Mouse (Mus musculus) forebrain, embryonic 16.5 days (tissue): ENCODE results near the gene Cd59a. TPM values are rescaled to one million over a fixed set of nuclear protein-coding genes. Genes with fewer than 3 reads are reported as not detected.

Experiments
- ATAC-seq: fragments of 200-750 bp; cut with Nextera tagmentation; 2 replicates; pipeline ENCODE4 v1.8.0; 2017; ENCODE audit warnings: mild to moderate bottlenecking, moderate library complexity
- H3K27ac ChIP-seq: fragments of 300-500 bp; sonication (generic); 2 replicates; pipeline ENCODE4 v1.5.1; 2014; ENCODE audit warnings: low read length, control low read depth
- H3K27me3 ChIP-seq: fragments of 300-500 bp; sonication (generic); replicated peaks from 2 replicates; pipeline ENCODE4 v1.6.1; 2014; ENCODE audit warnings: low read length; ENCODE audit not compliant: control insufficient read depth, insufficient read depth
- H3K36me3 ChIP-seq: fragments of 300-500 bp; sonication (generic); 2 replicates; pipeline ENCODE4 v1.6.1; 2014; ENCODE audit not compliant: control insufficient read depth, insufficient read depth
- H3K4me1 ChIP-seq: fragments of 300-500 bp; sonication (generic); replicated peaks from 2 replicates; pipeline ENCODE4 v1.6.1; 2014; ENCODE audit warnings: low read length; ENCODE audit not compliant: control insufficient read depth, insufficient read depth
- H3K4me2 ChIP-seq: fragments of 300-500 bp; sonication (generic); 2 replicates; pipeline ENCODE4 v1.6.1; 2014; ENCODE audit warnings: mild to moderate bottlenecking, low read length, control low read depth
- H3K4me3 ChIP-seq: fragments of 300-500 bp; sonication (generic); replicated peaks from 2 replicates; pipeline ENCODE4 v1.5.1; 2014; ENCODE audit warnings: mild to moderate bottlenecking, low read length, control low read depth
- H3K9ac ChIP-seq: fragments of 300-500 bp; sonication (generic); replicated peaks from 2 replicates; pipeline ENCODE4 v1.6.1; 2014; ENCODE audit warnings: low read depth, low read length, control low read depth
- H3K9me3 ChIP-seq: fragments of 300-500 bp; sonication (generic); 2 replicates; pipeline ENCODE4 v1.6.1; 2016; ENCODE audit warnings: low read length; ENCODE audit not compliant: control insufficient read depth
- WGBS: fragments of 180-500 bp; shearing (Covaris S2); extraction: QIAGEN DNeasy Blood & Tissue Kit; methylation state at CpG from one replicate; pipeline ENCODE4 v1.1.7; 2014; 5-methylcytosine and 5-hydroxymethylcytosine counted together
- polyA plus RNA-seq: library from polyadenylated mRNA; unstranded; fragments of >200 nt; fragmentation: Nextera tagmentation; extraction: Ambion mirVana; gene quantifications from 2 replicates; pipeline ENCODE4 v1.2.1, GENCODE M21; 2015

Gene Cd59a
- polyA plus RNA-seq, 1 experiment from 2014 or later: 6.3 TPM

DNA sequence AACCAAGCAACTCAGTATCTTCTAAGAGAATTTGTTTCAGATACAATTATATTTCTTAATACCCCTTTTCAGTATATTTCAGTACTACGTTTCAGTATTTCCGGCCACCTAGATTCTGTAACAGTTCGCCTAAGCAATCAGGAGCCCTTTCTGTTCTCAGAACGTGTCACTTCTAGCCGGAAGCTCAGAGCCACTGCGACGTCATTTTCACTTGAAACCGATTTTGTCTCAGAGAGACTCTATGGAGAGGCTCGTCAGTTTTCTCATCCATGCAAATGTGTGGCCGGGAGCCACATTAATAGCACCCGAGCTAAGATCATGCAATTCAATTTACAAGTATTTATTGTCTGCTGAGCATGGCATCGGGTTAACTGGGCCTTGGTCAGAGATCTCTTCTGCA lies 48.4 kb downstream of the Cd59a start:
- Histone ChIP-seq H3K9ac (no peak overlapping the region), H3K4me3 (no peak overlapping the region), H3K36me3 (no peaks in the 10 kb centered on the region), H3K4me1 (no peaks in the 10 kb centered on the region), H3K9me3 (no peaks in the 10 kb centered on the region), H3K27ac (no peak overlapping the region), H3K4me2 (no peak overlapping the region), H3K27me3 (no peaks in the 10 kb centered on the region)
- ATAC-seq: no peak
- 77% methylated on average over 12 of the region's 12 CpGs for WGBS

GRCm38 (mm10) chr2:104145983-104146382 lies 50.4 kb downstream of the Cd59a start:
- H3K27ac ChIP-seq: no peak overlapping the region
- no peak for ATAC-seq

DNA sequence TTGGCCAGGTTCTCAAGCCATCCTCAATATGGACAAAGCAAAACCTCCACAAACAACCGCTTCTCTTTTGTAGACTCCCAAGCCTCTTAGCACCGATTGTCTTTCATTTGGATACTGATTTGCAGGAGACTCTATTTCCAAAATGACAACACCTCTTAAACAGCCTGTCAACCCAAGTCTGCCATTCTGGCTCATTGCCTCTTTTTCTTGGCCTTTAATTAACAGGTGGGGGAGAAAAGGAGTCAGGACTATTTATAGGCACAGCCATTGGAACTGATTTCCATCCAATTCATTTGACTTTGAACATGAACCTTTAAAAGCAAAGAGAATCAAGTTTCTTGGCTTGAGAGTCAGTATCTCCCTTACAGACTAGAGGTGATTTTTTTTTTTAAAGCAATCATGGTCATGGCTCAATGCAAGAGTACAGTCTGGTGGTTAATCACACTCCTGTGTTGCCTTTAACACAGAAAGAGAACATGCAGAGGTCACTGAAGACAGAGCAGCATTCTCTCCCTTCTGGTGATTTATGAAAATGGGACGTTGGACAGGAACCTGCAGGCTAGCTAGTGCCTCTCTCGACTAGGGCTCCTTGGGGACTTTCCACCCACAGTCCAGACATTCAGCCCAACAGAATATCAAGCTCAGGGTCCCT lies 52.4 kb downstream of the Cd59a start:
- 62% methylated on average over 4 of the region's 4 CpGs for WGBS
- Histone ChIP-seq H3K4me3 (no peak overlapping the region), H3K36me3 (no peaks in the 10 kb centered on the region), H3K9ac (no peak overlapping the region), H3K27ac (no peak overlapping the region), H3K4me1 (no peaks in the 10 kb centered on the region), H3K4me2 (no peak overlapping the region), H3K27me3 (no peaks in the 10 kb centered on the region), H3K9me3 (no peaks in the 10 kb centered on the region)
- no peak for ATAC-seq

More at GRCm38 (mm10) chr2:104145983-104146382, 50.4 kb downstream of the Cd59a start:
- Histone ChIP-seq H3K27me3 (no peaks in the 10 kb centered on the region), H3K4me3 (no peak overlapping the region), H3K36me3 (no peaks in the 10 kb centered on the region), H3K4me1 (no peaks in the 10 kb centered on the region), H3K9ac (no peak overlapping the region), H3K9me3 (no peaks in the 10 kb centered on the region), H3K4me2 (no peak overlapping the region)
- 81% methylated on average over 1 of the region's 1 CpGs for WGBS

DNA sequence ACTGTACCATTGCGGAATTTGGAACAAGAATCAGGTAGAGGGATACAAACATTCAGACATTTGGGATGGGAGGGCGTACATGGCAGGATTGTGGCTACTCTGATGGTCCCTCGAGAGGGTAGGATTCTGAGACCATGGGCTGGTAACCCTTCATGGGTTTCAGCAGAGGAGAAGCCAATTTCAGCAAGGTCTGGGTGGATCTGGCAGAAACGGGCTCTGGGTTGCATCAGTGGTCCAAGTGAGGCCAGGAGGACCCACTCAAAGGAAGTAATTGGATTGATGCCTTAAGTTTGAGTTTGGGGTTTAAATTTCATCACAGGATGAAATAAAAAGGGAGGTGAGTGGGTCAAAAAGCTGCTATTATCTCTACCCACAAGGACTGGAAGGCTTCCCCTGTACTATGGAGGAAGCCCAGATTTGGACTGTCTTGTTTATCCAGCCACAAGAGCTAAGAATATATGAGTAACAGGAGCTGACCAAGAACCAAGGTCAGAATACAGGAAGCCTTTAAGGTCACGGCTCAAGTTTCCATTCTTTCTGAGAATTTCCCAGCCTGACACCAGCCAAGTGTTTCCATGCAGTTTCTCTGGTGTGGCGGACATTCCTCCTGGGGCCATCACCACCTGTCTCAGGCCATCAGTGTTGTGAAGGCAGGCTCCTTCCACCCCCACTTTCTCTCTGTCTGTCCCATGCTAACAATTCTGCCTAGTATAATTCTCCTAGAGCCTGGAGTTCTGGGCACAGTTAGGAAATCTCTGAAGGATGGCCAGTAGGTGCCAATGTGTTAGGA lies 55.2 kb downstream of the Cd59a start:
- no peak overlapping the region for H3K27ac ChIP-seq
- H3K9me3 ChIP-seq: no peaks in the 10 kb centered on the region
- 92% methylated on average over 6 of the region's 6 CpGs for WGBS
- no peak for ATAC-seq
- no peak overlapping the region for H3K4me2 ChIP-seq
- no peak overlapping the region for H3K9ac ChIP-seq
- no peaks in the 10 kb centered on the region for H3K4me1 ChIP-seq
- H3K4me3 ChIP-seq: no peak overlapping the region
- no peaks in the 10 kb centered on the region for H3K27me3 ChIP-seq
- H3K36me3 ChIP-seq: no peaks in the 10 kb centered on the region

- no peaks in the 10 kb centered on the region for H3K4me1 ChIP-seq
- no peaks in the 10 kb centered on the region for H3K27me3 ChIP-seq
- no peak overlapping the region for H3K4me3 ChIP-seq
- WGBS: 76% methylated on average over 4 of the region's 4 CpGs
- H3K36me3 ChIP-seq: no peaks in the 10 kb centered on the region
- no peaks in the 10 kb centered on the region for H3K9me3 ChIP-seq
- no peak overlapping the region for H3K9ac ChIP-seq
- H3K4me2 ChIP-seq: no peak overlapping the region
- no peak overlapping the region for H3K27ac ChIP-seq
- ATAC-seq: no peak
These were observed 57.7 kb downstream of the Cd59a start for GRCm38 (mm10) chr2:104153345-104153744.

DNA sequence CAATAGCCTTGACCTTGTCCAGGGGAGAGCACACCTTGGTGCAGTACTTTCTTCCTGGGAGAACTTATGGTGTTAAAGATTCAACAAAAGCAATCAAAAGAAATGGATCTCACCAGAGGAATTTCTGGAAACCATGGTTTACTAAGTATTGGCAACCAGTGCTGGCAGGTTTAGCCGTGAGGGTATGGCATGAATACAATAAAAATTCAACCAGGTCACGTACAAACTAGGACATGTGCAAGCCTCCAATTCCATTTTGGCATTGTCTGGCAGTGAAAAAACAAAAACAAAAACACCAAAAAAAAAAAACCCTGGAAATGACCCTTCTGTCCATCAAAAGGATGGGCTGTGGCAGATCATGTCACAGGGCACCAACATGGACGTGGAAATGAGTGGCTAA lies 58.3 kb downstream of the Cd59a start:
- no peak for ATAC-seq
- 84% methylated on average over 3 of the region's 3 CpGs for WGBS
- Histone ChIP-seq H3K4me2 (no peak overlapping the region), H3K9ac (no peak overlapping the region), H3K4me3 (no peak overlapping the region), H3K4me1 (no peaks in the 10 kb centered on the region), H3K9me3 (no peaks in the 10 kb centered on the region), H3K36me3 (no peaks in the 10 kb centered on the region), H3K27me3 (no peaks in the 10 kb centered on the region), H3K27ac (no peak overlapping the region)

DNA sequence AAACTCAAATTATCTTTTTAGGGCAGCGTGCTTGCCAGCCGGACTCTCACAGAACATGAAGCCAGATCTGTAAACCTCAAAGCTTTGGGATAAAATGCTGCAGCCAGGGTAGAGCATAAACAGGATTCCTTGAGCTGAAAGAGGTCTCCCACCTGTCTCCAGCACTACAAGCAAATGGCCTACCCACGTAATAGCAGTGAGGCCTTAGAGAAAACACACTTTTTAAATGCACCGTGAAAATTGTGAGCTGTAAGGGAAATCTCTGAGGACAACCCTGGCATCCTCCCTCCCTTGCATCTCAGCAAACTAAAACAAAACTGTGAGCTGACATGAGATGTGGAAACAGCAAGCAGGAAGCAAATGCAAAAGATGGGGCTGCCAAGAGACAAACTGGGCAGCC lies 62.2 kb downstream of the Cd59a start:
- Histone ChIP-seq H3K27ac (no peak overlapping the region), H3K27me3 (no peaks in the 10 kb centered on the region), H3K36me3 (no peaks in the 10 kb centered on the region), H3K4me3 (no peak overlapping the region), H3K9ac (no peak overlapping the region), H3K4me1 (no peaks in the 10 kb centered on the region), H3K9me3 (no peaks in the 10 kb centered on the region), H3K4me2 (no peak overlapping the region)
- 88% methylated on average over 4 of the region's 4 CpGs for WGBS
- ATAC-seq: no peak

GRCm38 (mm10) chr2:104163418-104163817 lies 67.8 kb downstream of the Cd59a start:
- Histone ChIP-seq H3K4me3 (no peak overlapping the region), H3K4me2 (no peak overlapping the region), H3K36me3 (no peaks in the 10 kb centered on the region), H3K9ac (no peak overlapping the region), H3K27me3 (no peaks in the 10 kb centered on the region), H3K4me1 (peaks cover 6% of the 10 kb centered on the region), H3K9me3 (no peaks in the 10 kb centered on the region), H3K27ac (no peak overlapping the region)
- no peak for ATAC-seq
- WGBS: 84% methylated on average over 7 of the region's 7 CpGs

- WGBS: 87% methylated on average over 4 of the region's 4 CpGs
- no peak for ATAC-seq
- H3K9me3 ChIP-seq: no peaks in the 10 kb centered on the region
- no peaks in the 10 kb centered on the region for H3K36me3 ChIP-seq
- H3K4me1 ChIP-seq: peaks cover 10% of the 10 kb centered on the region
- no peak overlapping the region for H3K4me3 ChIP-seq
- no peak overlapping the region for H3K9ac ChIP-seq
- no peaks in the 10 kb centered on the region for H3K27me3 ChIP-seq
- H3K4me2 ChIP-seq: no peak overlapping the region
- no peak overlapping the region for H3K27ac ChIP-seq
These were observed 68.4 kb downstream of the Cd59a start for GRCm38 (mm10) chr2:104163978-104164487.
